Mouse (Mus musculus): ENCODE measurements around the gene Lrg1. TPM values are rescaled to one million over a fixed set of nuclear protein-coding genes. Genes with fewer than 3 reads are reported as not detected.
A peak's percentile ranks its signal among the peaks of the same experiment; 100 is the strongest.

The Lrg1 gene
- total and polyA plus RNA-seq, 2 experiments from 2014 or later: 0.43 to 0.49 TPM

DNA sequence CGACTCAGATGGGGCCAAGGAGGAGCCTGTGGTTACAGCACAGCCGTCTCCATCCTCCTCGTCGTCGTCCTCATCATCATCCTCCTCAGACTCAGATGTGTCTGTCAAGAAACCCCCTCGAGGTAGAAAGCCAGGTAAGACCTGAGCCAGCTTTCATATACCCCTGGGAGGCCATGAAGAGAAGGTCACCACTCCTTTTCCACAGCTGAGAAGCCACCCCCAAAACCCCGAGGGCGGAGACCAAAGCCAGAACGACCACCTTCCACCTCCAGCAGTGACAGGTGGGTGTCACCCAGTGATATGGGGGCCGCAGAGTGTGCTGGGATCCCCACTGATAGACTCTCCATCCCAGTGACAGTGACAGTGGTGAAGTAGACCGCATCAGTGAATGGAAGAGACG lies 24.9 kb downstream of the Lrg1 start:
- H3K9ac ChIP-seq (replicated peaks; ENCODE audit: low read length, poor library complexity, severe bottlenecking): no peak overlapping the region
- H3K27ac ChIP-seq (ENCODE audit: low read depth, low read length): no peak overlapping the region
- WGBS: 96% methylated on average over 12 of the region's 12 CpGs
- peaks cover 63% of the 10 kb centered on the region for H3K36me3 ChIP-seq (ENCODE audit: insufficient read depth, low read length)
- no peaks in the 10 kb centered on the region for H3K27me3 ChIP-seq (ENCODE audit: insufficient read depth, low read length)
- no peak for TF ChIP-seq CTCF (IDR thresholded peaks at IDR 0.05)
- DNase-seq (ENCODE audit: low spot score) (no peak), ATAC-seq (ENCODE audit: low FRiP score) (no peak)
- no peaks in the 10 kb centered on the region for H3K4me1 ChIP-seq (ENCODE audit: insufficient read depth, low read length)
- H3K4me3 ChIP-seq (ENCODE audit: low read depth, low read length): no peak overlapping the region
- no peak overlapping the region for H3K4me2 ChIP-seq (ENCODE audit: low read depth, low read length, poor library complexity, severe bottlenecking)
- no peaks in the 10 kb centered on the region for H3K9me3 ChIP-seq (ENCODE audit: low read length)

DNA sequence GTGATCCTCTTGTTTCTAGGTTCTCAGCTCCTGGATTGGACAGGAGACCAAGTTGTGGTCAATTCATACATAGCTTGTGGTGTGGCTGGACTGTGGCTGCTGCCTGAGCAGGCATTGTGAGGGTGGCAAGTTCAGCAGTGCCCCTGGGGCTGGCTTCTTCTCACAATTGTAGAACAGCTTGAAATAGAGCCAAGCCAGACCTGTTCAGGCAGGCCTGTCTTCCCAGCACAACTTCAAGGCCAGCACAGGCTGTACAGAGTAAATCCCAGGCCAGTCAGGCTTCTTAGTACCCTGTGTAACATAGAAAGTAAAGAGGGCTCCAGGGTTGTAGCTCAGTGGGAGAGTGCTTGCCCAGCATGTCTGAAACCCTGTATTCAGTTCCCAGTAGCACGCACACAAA lies 29.0 kb downstream of the Lrg1 start:
- Histone ChIP-seq H3K4me2 (ENCODE audit: low read depth, low read length, poor library complexity, severe bottlenecking) (no peak overlapping the region), H3K27ac (ENCODE audit: low read depth, low read length) (no peak overlapping the region), H3K9me3 (ENCODE audit: low read length) (no peaks in the 10 kb centered on the region), H3K9ac (replicated peaks; ENCODE audit: low read length, poor library complexity, severe bottlenecking) (no peak overlapping the region), H3K36me3 (ENCODE audit: insufficient read depth, low read length) (peaks cover 40% of the 10 kb centered on the region), H3K27me3 (ENCODE audit: insufficient read depth, low read length) (no peaks in the 10 kb centered on the region), H3K4me3 (ENCODE audit: low read depth, low read length) (no peak overlapping the region), H3K4me1 (ENCODE audit: insufficient read depth, low read length) (no peaks in the 10 kb centered on the region)
- DNase-seq (ENCODE audit: low spot score) (no peak), ATAC-seq (ENCODE audit: low FRiP score) (no peak)
- 100% methylated on average over 1 of the region's 1 CpGs for WGBS
- TF ChIP-seq CTCF (IDR thresholded peaks at IDR 0.05): no peak

DNA sequence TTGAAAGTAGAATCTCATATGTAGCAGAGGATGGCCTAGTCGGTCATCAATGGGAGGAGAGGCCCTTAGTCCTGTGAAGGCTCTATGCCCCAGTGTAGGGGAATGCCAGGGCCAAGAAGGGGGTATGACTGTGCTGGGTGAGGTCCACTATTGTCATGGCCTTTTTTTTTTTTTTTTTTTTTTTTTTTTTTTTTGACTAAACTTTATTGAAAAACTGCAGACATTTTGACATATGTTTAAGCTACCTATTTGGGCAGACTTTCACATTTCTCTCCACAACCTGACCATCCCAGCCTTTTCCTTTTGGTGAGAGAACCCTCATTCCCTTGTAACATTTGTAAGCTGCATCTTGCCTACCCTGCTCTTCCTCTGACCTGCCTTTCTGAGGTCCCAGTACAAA lies 29.5 kb downstream of the Lrg1 start:
- Histone ChIP-seq H3K27ac (ENCODE audit: low read depth, low read length) (no peak overlapping the region), H3K9ac (replicated peaks; ENCODE audit: low read length, poor library complexity, severe bottlenecking) (no peak overlapping the region), H3K36me3 (ENCODE audit: insufficient read depth, low read length) (peaks cover 36% of the 10 kb centered on the region), H3K27me3 (ENCODE audit: insufficient read depth, low read length) (no peaks in the 10 kb centered on the region), H3K4me1 (ENCODE audit: insufficient read depth, low read length) (no peaks in the 10 kb centered on the region), H3K9me3 (ENCODE audit: low read length) (no peaks in the 10 kb centered on the region), H3K4me2 (ENCODE audit: low read depth, low read length, poor library complexity, severe bottlenecking) (no peak overlapping the region), H3K4me3 (ENCODE audit: low read depth, low read length) (no peak overlapping the region)
- 100% methylated on average over 1 of the region's 1 CpGs for WGBS
- TF ChIP-seq CTCF (IDR thresholded peaks at IDR 0.05): no peak
- DNase-seq (ENCODE audit: low spot score) (no peak), ATAC-seq (ENCODE audit: low FRiP score) (no peak)

DNA sequence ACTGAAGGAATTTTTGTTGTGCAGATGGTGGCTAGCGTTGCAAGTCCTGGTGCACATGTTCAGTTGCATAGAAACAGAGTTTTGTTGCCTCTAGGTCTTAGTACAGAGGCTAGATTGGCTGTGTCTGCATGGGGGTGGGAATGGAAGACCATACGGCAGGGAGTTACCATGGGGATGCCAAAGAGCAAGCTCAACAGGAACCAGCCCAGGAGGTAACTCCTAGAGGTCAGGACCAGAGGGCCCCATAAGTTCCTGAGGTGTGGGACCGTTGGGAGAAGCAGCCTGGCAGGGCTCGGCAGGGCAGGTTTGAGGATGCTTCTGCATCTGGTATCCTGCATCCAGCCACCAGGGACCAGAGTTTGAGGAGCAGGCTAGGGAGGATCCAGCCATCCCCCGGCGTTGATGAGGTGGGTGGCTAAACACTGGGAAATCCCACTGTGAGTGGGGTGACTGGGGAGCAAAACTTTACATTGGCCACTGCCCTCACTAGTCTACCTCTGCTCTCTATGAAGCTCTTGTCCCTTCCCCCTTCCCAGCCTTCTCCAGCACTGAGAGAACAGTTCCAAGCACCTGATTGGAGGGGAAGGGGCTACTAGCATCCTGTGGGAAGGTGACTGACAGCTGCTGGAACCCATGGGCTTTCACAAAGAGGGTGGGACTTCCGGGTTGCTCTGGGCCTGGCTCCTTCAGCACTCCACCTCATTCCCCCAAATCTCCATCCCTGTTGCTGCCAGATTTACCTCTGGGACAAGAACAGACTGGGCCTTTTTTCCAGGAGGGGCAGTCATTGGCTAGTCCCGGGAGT lies 40.8 kb downstream of the Lrg1 start:
- Histone ChIP-seq H3K4me1 (ENCODE audit: insufficient read depth, low read length) (peaks cover 16% of the 10 kb centered on the region), H3K4me2 (ENCODE audit: low read depth, low read length, poor library complexity, severe bottlenecking) (peak overlapping the region; percentile 98), H3K27me3 (ENCODE audit: insufficient read depth, low read length) (no peaks in the 10 kb centered on the region), H3K9ac (replicated peaks; ENCODE audit: low read length, poor library complexity, severe bottlenecking) (peak overlapping the region; percentile 81), H3K27ac (ENCODE audit: low read depth, low read length) (0 out of 2 replicates have a peak overlapping the region, but pooled peaks have one; percentile 26), H3K9me3 (ENCODE audit: low read length) (no peaks in the 10 kb centered on the region), H3K4me3 (ENCODE audit: low read depth, low read length) (peak overlapping the region; percentile 98), H3K36me3 (ENCODE audit: insufficient read depth, low read length) (no peaks in the 10 kb centered on the region)
- ATAC-seq (ENCODE audit: low FRiP score): peak; percentile 28
- DNase-seq (ENCODE audit: low spot score): peak; percentile 90
- TF ChIP-seq CTCF (IDR thresholded peaks at IDR 0.05): peak; percentile 9; the same call in 1 of the 2 replicates
- 11% methylated on average over 8 of the region's 8 CpGs for WGBS

DNA sequence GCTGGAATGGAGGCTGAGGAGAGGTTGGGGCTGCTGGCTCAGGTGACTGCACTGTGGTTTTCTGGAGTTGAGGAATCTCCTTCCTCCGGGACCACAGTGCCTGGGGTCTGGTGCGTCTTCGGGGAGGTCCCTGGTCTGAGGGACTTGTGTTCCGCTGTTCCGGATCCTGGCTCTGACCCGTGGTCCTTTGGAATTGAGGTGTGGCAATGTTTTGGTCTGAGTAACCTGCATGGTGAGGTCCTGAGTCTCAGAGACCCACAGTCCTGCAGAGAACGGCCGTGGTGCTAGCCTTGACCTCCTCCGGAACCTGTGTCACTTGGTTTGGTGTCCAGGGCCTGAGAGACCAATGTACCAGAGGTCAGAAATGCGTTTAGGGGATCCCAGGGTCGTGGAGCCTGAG lies 41.9 kb downstream of the Lrg1 start:
- no peak for DNase-seq (ENCODE audit: low spot score)
- Histone ChIP-seq H3K36me3 (ENCODE audit: insufficient read depth, low read length) (no peaks in the 10 kb centered on the region), H3K4me3 (ENCODE audit: low read depth, low read length) (peak overlapping the region; percentile 98), H3K4me1 (ENCODE audit: insufficient read depth, low read length) (peaks cover 21% of the 10 kb centered on the region), H3K4me2 (ENCODE audit: low read depth, low read length, poor library complexity, severe bottlenecking) (peak overlapping the region; percentile 98), H3K9me3 (ENCODE audit: low read length) (no peaks in the 10 kb centered on the region), H3K9ac (replicated peaks; ENCODE audit: low read length, poor library complexity, severe bottlenecking) (peak overlapping the region; percentile 81), H3K27me3 (ENCODE audit: insufficient read depth, low read length) (no peaks in the 10 kb centered on the region), H3K27ac (ENCODE audit: low read depth, low read length) (peak overlapping the region; percentile 75)
- ATAC-seq (ENCODE audit: low FRiP score): no peak
- TF ChIP-seq CTCF (IDR thresholded peaks at IDR 0.05): no peak
- 2% methylated on average over 11 of the region's 11 CpGs for WGBS

Data from midbrain, postnatal 0 days (tissue).